Mouse (Mus musculus): ENCODE results near the gene Golm1.

Gene Golm1

DNA sequence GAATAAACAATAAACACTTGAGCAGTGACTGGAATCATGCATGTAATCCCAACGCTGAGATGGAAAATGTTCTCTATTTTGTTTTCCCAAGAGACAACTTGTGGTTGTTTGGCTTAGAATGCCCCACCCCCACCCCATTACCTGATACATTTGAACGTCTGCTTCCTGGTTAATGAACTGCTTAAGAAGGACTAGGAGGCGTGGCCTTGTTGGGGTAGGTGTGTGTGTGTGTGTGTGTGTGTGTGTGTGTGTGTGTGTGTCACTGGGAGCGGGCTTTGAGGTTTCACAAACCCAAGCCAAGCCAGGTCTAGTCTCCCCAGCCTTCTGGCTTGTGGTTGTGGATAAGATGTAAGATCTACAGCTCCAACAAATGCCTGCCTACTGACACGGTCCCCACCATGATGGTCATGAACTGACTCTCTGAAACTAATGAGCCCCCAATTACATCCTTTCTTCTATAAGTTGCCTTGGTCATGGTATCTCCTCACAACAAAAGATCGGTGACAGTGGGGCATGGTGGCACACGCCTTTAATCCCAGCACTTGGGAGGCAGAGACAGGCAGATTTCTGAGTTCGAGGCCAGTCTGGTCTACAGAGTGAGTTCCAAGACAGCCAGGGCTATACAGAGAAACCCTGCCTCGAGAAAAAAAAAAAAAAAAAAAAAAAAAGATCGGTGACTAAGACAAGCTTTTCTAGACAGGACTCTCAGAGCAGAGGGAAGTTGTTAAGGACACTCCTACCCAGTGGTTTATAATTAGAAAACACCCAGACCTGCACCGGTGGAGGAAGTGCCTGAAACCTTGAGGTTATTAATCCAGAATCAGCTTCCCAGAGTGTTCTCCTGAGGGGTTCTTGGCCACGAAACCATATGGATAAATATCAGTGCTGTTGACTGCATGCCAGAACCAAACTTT, 962 bp upstream of the Golm1 start:
- DNase-seq (ENCODE audit: low spot score in 2 of 2) = peak in 1 of 2 experiments; percentile 22

GRCm38 (mm10) chr13:59674761-59675150, 855 bp downstream of the Golm1 start:
- peak in 1 of 2 experiments; percentile 22 for DNase-seq (ENCODE audit: low spot score in 2 of 2)

DNA sequence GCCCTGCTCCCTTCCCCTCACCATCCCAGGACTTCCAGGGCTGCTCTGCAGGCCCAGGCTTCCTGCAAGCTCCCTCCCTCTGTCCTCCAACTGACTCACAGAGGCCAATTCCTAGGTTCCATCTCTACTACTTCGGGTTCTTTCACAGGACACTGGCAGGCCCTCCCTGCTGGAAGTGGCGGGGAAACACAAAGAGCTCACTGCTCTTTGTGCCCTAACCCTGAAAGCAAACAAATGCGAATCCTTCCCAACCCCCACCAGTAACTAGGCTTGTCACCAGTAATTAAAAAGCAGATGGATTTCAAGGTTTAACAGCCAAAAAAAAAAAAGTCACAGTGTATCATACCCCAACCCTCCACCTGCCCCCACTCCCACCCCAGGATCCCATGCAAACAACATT, 1.4 kb downstream of the Golm1 start:
- no peak for DNase-seq (ENCODE audit: low spot score in 2 of 2)

GRCm38 (mm10) chr13:59673597-59673996, 2.0 kb downstream of the Golm1 start:
- no peak for DNase-seq (ENCODE audit: low spot score in 2 of 2)

- DNase-seq (ENCODE audit: low spot score in 2 of 2) = no peak
These were observed 3.4 kb downstream of the Golm1 start for GRCm38 (mm10) chr13:59672248-59672647.

- DNase-seq (ENCODE audit: low spot score in 2 of 2) = no peak
These were observed 4.1 kb downstream of the Golm1 start for GRCm38 (mm10) chr13:59671521-59671920.

GRCm38 (mm10) chr13:59669946-59670345, 5.7 kb downstream of the Golm1 start:
- no peak for DNase-seq (ENCODE audit: low spot score in 2 of 2)

DNA sequence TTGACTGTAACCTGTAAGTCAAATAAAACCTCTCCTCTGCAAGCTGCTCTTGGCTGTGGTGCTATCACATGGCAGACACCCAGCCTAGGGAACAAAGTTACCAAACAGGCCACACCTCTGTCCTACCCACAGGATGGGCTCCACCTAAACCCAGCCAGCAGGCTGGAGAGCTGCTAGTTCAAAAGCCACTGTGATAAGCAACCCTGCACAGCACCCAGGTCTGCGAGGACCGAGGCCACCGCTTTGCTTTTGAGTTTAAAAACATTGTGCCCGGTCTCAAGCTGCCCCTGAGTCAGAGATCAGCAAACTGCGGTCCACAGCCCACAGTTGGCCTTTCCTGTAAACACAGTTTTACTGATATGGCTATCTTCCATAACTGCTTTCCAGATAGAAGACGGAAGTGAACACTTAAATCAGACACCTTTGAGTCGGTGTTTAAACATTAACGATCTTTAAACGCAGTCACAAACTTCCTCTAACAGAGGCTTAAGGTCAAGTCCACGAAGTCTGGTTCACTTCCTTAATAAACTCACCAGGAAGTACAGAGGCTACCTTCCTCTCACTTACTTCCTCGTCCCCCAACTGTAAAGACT, 7.0 kb downstream of the Golm1 start:
- no peak for DNase-seq (ENCODE audit: low spot score in 2 of 2)

DNA sequence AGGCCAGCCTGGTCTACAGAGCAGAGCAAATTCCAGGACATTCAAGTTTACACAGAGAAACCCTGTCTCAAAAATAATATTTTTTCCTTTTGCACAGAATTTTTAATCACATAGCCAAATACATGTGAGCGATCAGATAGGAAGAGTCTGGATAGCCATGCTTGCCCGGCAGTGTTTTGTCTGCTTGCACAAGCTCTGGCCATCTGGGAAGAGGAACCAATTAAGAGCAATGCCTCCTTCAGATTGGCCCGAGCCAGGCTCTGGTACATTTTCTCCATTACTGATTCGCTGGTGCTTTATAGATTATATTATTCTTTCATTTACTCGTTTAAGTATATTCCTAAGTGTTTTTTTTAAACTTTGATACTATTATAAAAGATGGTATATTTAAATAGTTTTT, 7.8 kb downstream of the Golm1 start:
- DNase-seq (ENCODE audit: low spot score in 2 of 2) = no peak

GRCm38 (mm10) chr13:59663939-59664712, 11.5 kb downstream of the Golm1 start:
- DNase-seq (ENCODE audit: low spot score in 2 of 2) = no peak

DNA sequence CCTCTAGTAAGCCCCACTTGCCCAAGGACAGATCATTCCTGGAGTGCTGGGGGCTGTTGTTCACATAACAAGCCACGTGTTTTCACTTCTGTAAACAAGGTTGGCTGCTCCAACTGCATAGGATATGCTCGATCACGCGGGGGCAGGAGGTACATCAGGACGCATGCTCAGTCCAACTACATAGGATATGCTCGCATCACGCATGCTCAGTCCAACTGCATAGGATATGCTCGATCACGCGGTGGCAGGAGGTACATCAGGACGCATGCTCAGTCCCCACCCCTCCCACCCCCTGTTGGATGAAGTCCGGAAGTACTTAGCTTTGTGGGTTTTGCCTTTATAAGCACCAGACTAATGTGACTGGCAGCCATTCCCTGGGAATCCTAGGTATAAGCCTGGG, 13.6 kb downstream of the Golm1 start:
- DNase-seq (ENCODE audit: low spot score in 2 of 2) = no peak

GRCm38 (mm10) chr13:59661387-59661786, 14.2 kb downstream of the Golm1 start:
- no peak for DNase-seq (ENCODE audit: low spot score in 2 of 2)

- DNase-seq (ENCODE audit: low spot score in 2 of 2) = no peak
These were observed 15.2 kb downstream of the Golm1 start for GRCm38 (mm10) chr13:59660371-59660770.

- DNase-seq (ENCODE audit: low spot score in 2 of 2) = no peak
These were observed 17.8 kb downstream of the Golm1 start for GRCm38 (mm10) chr13:59657781-59658180.

GRCm38 (mm10) chr13:59656975-59657388, 18.6 kb downstream of the Golm1 start:
- no peak for DNase-seq (ENCODE audit: low spot score in 2 of 2)

DNA sequence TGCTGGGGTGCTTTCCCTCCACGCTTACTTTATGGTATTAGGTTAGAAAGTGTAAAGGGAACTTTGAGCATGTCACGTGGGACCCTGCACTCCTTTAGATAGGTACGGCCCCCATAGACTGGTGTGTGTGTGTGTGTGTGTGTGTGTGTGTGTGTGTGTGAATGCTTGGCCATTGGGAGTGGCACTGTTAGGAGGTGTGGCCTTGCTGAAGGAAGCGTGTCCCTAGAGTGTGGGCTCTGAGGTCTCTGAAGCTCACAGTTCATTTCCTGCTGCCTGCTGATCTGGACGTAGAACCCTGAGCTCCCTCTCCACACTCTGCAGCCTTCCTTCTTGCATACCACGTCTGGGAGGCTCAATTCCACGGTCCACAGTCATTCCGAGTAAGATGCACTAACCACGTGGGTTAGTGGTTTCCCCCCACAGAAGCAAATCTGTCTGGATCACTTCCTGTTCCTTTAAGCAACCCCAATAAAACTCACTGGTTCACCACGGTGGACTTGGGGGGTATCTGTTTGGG, 19.2 kb downstream of the Golm1 start:
- DNase-seq (ENCODE audit: low spot score in 2 of 2) = no peak

DNA sequence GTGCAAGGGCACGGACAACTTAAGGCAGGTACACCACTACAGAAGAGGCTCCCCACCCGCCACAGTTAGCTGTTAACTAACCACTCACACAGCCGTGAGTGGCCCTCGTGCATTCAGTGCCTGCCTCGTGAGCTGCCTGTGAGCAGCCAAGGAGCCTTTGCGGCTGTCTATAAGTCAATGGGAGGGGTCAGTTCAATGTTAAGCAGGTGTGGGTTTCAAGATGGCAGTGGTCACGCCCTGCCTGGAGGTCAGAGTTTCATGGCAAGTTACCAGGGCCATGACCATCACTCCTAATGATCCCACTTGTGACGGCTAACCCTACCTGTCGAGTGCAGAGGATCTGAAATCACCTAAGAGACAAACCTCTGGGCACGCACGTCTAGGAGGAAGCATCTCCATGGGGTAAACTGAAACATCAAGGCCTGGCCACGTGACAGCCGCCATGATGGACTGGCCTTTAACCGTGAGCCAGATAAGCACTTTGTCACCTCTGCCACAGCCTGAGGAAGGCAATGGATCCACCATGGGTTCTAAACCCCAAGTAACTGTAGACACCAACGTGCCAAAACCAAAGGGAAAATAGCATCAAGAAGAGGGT, 19.8 kb downstream of the Golm1 start:
- DNase-seq (ENCODE audit: low spot score in 2 of 2) = no peak

DNA sequence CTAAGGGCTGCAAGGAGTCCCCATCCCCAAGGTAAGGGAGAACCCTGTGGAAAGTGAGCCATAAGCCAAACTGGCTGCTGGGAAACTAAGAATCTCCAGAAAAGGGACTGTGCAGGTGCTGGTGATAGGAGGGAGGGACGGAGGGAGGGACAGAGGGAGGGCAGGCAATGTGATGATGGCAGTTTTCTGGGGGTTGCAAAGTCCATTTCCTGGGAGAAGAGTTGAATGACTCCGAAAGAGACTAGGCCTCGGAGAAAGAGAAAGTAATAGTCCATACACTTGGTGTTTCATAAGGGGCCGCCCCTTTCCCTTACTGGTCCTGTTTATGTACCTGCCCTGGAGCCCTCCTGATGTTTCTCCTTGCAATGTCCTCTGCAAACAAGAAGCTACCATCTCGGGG, 21.1 kb downstream of the Golm1 start:
- no peak for DNase-seq (ENCODE audit: low spot score in 2 of 2)

- no peak for DNase-seq (ENCODE audit: low spot score in 2 of 2)
These were observed 22.5 kb downstream of the Golm1 start for GRCm38 (mm10) chr13:59653136-59653535.

DNA sequence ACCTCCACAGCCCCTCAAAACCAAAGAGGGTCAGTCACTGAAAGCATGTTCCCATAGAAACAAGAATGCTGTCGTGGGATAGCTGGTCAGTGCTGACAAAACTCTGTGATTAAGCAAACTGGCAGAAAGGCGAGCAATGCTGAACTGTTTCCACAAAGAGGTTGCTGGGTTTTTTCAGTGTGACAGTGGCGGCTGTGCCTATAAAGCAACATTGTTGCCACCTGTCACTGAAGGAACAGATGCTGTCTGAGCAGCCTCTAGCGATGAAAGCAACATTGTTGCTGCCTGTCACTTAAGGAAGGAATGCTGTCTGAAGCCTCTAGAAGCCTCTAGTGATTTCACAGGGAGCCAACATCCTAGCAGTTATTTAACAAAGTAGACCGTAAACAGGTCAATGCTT, 23.0 kb downstream of the Golm1 start:
- no peak for DNase-seq (ENCODE audit: low spot score in 2 of 2)

DNA sequence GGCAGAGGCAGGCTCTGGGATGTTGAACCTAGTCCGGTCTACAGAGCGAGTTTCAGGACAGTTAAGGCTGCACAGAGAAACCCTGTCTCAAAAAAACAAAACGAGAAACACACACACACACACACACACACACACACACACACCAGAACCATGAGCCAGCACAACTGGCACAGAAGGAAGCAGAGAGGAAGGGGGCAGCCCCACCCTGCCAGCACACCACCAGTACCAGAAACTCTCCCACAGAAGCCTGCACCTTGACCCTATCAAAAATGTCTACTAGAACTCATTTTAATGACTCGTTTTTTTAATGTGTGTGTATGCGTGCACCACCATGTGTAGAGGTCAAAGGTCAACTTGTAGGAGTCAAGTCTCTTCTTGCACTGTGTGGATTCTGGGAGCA, 25.8 kb downstream of the Golm1 start:
- DNase-seq (ENCODE audit: low spot score in 2 of 2) = no peak

- DNase-seq (ENCODE audit: low spot score in 2 of 2) = no peak
These were observed 27.0 kb downstream of the Golm1 start for GRCm38 (mm10) chr13:59648598-59648997.
